Mouse (Mus musculus): ENCODE measurements around the gene Gtf2ird1. TPM values are rescaled to one million over a fixed set of nuclear protein-coding genes. Genes with fewer than 3 reads are reported as not detected.

Gtf2ird1 gene
- 91.5 and 94.2 TPM in 2 replicates for polyA plus RNA-seq (2011; ENCODE audit: insufficient read depth, insufficient read length, low read depth, missing spikeins)

DNA sequence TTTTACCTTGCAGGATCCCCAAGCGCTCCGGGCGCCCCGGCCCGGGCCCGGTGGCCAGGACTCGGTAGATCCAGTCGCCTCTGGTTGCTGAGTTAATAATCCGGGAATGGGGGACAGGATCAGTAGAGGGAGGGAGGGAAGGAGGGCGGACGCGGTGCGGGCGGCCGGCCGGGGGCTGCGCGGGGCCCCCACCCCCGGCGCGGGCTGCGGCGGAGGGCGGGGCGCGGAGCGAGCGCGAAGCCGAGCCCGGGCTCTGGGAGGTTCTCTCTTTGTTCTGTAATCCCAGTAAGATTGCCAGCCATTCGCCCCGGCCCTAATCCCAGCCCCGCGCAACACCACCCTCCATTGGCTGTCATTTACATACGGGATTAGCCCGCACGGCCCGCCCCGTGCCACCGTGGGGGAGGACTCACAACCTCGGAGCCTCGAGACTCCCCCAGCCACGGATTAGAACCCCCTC, at the start of gene Gtf2ird1:
Gene Gtf2ird1 (minus strand): TSS at position 214 of the 460 bp plus-strand sequence.
- no peaks in the 10 kb centered on the region for H3K36me3 ChIP-seq (ENCODE audit: control insufficient read depth, insufficient read depth, low read length, poor library complexity, severe bottlenecking)

DNA sequence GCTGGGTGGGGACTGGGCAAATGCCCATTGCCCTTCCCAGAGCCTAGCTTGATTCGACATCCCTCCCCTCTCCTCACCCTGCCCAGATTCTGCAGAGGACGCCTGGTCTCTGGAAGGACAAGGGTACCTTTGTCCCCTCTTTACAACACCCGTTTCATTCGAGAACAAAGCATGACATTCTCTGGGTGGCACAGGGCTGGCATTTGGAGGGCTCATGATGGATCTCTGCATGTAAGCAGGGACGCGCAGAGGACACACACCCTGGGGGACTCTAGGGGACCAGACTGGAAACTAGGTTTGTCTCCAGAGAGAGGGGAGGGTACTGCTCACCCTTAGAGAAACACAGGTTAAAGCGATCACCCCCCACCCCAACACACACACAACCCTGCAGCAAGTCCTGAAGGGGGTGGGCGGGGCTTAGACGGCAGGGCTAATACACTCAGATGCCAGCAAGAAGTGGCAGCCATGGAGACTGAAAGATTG, 49.3 kb upstream of the Gtf2ird1 start:
- Histone ChIP-seq H3K36me3 (ENCODE audit: control insufficient read depth, insufficient read depth, low read length, poor library complexity, severe bottlenecking) (no peaks in the 10 kb centered on the region), H3K9ac (ENCODE audit: low read depth, poor library complexity, severe bottlenecking) (no peak overlapping the region), H3K9me3 (replicated peaks; ENCODE audit: control insufficient read depth, insufficient read depth, low read length, poor library complexity, severe bottlenecking) (no peaks in the 10 kb centered on the region), H3K27ac (ENCODE audit: insufficient read depth, low read length) (no peak overlapping the region), H3K4me1 (ENCODE audit: control insufficient read depth, insufficient read depth, low read length) (no peaks in the 10 kb centered on the region), H3K4me3 (ENCODE audit: low read depth, low read length) (no peak overlapping the region), H3K27me3 (ENCODE audit: control insufficient read depth, insufficient read depth, low read length, poor library complexity, severe bottlenecking) (no peaks in the 10 kb centered on the region)
- TF ChIP-seq POLR2A (IDR thresholded peaks at IDR 0.05; ENCODE audit: insufficient read depth, low read length), result no peak
- no peak for TF ChIP-seq CTCF (IDR thresholded peaks at IDR 0.05; ENCODE audit: low read depth, low read length)

More for the DNA sequence above, at the start of gene Gtf2ird1:
- Histone ChIP-seq H3K9me3 (replicated peaks; ENCODE audit: control insufficient read depth, insufficient read depth, low read length, poor library complexity, severe bottlenecking) (no peaks in the 10 kb centered on the region), H3K27ac (ENCODE audit: insufficient read depth, low read length) (peak within 1 kb of the TSS; percentile 5), H3K9ac (ENCODE audit: low read depth, poor library complexity, severe bottlenecking) (peak within 1 kb of the TSS; percentile 88), H3K4me3 (ENCODE audit: low read depth, low read length) (peak within 1 kb of the TSS; percentile 76), H3K4me1 (ENCODE audit: control insufficient read depth, insufficient read depth, low read length) (peaks cover 3% of the 10 kb centered on the region), H3K27me3 (ENCODE audit: control insufficient read depth, insufficient read depth, low read length, poor library complexity, severe bottlenecking) (no peaks in the 10 kb centered on the region)
- TF ChIP-seq EP300 (IDR thresholded peaks at IDR 0.05; ENCODE audit: insufficient read depth, low read depth, low read length) (no peak), POLR2A (IDR thresholded peaks at IDR 0.05; ENCODE audit: insufficient read depth, low read length) (no peak), CTCF (IDR thresholded peaks at IDR 0.05; ENCODE audit: low read depth, low read length) (no peak)

DNA sequence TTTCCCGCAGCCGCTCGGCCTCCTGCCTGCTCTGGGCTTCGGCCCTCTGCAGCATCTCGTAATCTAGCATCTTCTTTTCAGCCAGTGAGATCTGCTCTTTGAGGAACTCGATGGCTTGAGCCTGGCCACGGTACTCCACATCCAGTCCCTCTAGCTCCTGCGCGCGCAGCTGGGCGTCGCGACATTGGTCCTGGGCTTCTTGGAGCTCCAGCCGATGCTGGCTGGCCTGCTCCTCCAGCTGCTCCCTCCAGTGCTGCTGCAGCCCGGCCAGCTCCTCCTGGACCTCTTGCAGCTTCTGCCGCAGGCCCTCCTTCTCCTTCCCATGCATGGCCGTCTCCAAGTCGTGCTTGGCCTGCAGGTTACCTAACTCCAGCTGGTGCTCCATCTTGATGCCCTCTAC, 46.1 kb upstream of the Gtf2ird1 start:
- Histone ChIP-seq H3K9me3 (replicated peaks; ENCODE audit: control insufficient read depth, insufficient read depth, low read length, poor library complexity, severe bottlenecking) (no peaks in the 10 kb centered on the region), H3K27me3 (ENCODE audit: control insufficient read depth, insufficient read depth, low read length, poor library complexity, severe bottlenecking) (no peaks in the 10 kb centered on the region), H3K4me1 (ENCODE audit: control insufficient read depth, insufficient read depth, low read length) (no peaks in the 10 kb centered on the region), H3K36me3 (ENCODE audit: control insufficient read depth, insufficient read depth, low read length, poor library complexity, severe bottlenecking) (no peaks in the 10 kb centered on the region), H3K4me3 (ENCODE audit: low read depth, low read length) (peak overlapping the region; percentile 42), H3K9ac (ENCODE audit: low read depth, poor library complexity, severe bottlenecking) (peak overlapping the region; percentile 33; the same call in 1 of the 2 replicates), H3K27ac (ENCODE audit: insufficient read depth, low read length) (no peak overlapping the region)
- TF ChIP-seq EP300 (IDR thresholded peaks at IDR 0.05; ENCODE audit: insufficient read depth, low read depth, low read length) (no peak), CTCF (IDR thresholded peaks at IDR 0.05; ENCODE audit: low read depth, low read length) (no peak), POLR2A (IDR thresholded peaks at IDR 0.05; ENCODE audit: insufficient read depth, low read length) (no peak)

DNA sequence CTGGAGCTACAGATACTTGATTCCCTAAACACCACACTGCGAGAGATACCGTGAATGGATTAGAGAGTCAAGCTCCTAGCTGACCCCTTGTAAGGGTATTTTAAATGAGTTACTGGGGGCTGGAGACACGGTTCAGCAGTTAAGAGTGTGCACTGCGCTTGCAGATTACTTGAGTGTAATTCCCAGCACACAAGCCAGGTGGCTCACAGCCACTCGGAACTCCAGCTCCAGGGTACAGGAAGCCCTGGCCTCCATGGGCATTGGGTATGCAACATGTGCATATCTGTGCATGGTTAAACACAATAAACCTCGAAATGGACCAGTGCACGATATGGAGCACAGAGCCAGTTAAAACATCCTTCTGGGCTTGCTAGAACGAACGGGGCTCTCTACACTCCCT, 44.9 kb upstream of the Gtf2ird1 start:
- H3K36me3 ChIP-seq (ENCODE audit: control insufficient read depth, insufficient read depth, low read length, poor library complexity, severe bottlenecking), result no peaks in the 10 kb centered on the region
- no peak overlapping the region for H3K9ac ChIP-seq (ENCODE audit: low read depth, poor library complexity, severe bottlenecking)
- H3K27me3 ChIP-seq (ENCODE audit: control insufficient read depth, insufficient read depth, low read length, poor library complexity, severe bottlenecking), result no peaks in the 10 kb centered on the region
- TF ChIP-seq POLR2A (IDR thresholded peaks at IDR 0.05; ENCODE audit: insufficient read depth, low read length), result no peak
- peak; percentile 47 for TF ChIP-seq CTCF (IDR thresholded peaks at IDR 0.05; ENCODE audit: low read depth, low read length)
- H3K9me3 ChIP-seq (replicated peaks; ENCODE audit: control insufficient read depth, insufficient read depth, low read length, poor library complexity, severe bottlenecking), result no peaks in the 10 kb centered on the region
- no peak overlapping the region for H3K4me3 ChIP-seq (ENCODE audit: low read depth, low read length)
- no peaks in the 10 kb centered on the region for H3K4me1 ChIP-seq (ENCODE audit: control insufficient read depth, insufficient read depth, low read length)
- H3K27ac ChIP-seq (ENCODE audit: insufficient read depth, low read length), result no peak overlapping the region

GRCm38 (mm10) chr5:134500681-134501080, 44.2 kb upstream of the Gtf2ird1 start:
- TF ChIP-seq CTCF (IDR thresholded peaks at IDR 0.05; ENCODE audit: low read depth, low read length), result no peak
- no peak for TF ChIP-seq EP300 (IDR thresholded peaks at IDR 0.05; ENCODE audit: insufficient read depth, low read depth, low read length)
- no peak for TF ChIP-seq POLR2A (IDR thresholded peaks at IDR 0.05; ENCODE audit: insufficient read depth, low read length)
- H3K27me3 ChIP-seq (ENCODE audit: control insufficient read depth, insufficient read depth, low read length, poor library complexity, severe bottlenecking), result no peaks in the 10 kb centered on the region
- no peaks in the 10 kb centered on the region for H3K36me3 ChIP-seq (ENCODE audit: control insufficient read depth, insufficient read depth, low read length, poor library complexity, severe bottlenecking)
- no peak overlapping the region for H3K27ac ChIP-seq (ENCODE audit: insufficient read depth, low read length)
- no peak overlapping the region for H3K9ac ChIP-seq (ENCODE audit: low read depth, poor library complexity, severe bottlenecking)
- no peaks in the 10 kb centered on the region for H3K4me1 ChIP-seq (ENCODE audit: control insufficient read depth, insufficient read depth, low read length)
- H3K4me3 ChIP-seq (ENCODE audit: low read depth, low read length), result no peak overlapping the region
- H3K9me3 ChIP-seq (replicated peaks; ENCODE audit: control insufficient read depth, insufficient read depth, low read length, poor library complexity, severe bottlenecking), result no peaks in the 10 kb centered on the region

DNA sequence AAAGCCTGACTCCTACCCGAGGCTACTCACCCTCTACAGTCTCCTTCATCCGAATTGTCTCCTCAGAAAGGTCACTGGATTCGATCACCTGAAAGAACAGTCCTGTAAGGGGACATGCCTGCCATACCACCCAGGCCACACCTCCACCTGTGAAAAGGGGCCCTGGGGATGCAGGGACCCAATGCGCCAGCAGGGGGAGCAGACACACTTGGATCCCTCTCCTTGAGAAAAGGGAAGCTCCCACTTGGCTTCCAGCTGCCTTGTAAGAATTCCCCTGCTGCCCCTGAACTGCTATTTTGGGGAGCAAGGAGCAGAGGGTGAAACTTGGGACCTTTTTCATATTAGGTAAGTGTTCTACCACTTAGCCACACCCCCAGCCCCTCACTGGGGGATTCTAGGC, 43.5 kb upstream of the Gtf2ird1 start:
- Histone ChIP-seq H3K27me3 (ENCODE audit: control insufficient read depth, insufficient read depth, low read length, poor library complexity, severe bottlenecking) (no peaks in the 10 kb centered on the region), H3K4me3 (ENCODE audit: low read depth, low read length) (no peak overlapping the region), H3K27ac (ENCODE audit: insufficient read depth, low read length) (no peak overlapping the region), H3K4me1 (ENCODE audit: control insufficient read depth, insufficient read depth, low read length) (no peaks in the 10 kb centered on the region), H3K9me3 (replicated peaks; ENCODE audit: control insufficient read depth, insufficient read depth, low read length, poor library complexity, severe bottlenecking) (no peaks in the 10 kb centered on the region), H3K36me3 (ENCODE audit: control insufficient read depth, insufficient read depth, low read length, poor library complexity, severe bottlenecking) (no peaks in the 10 kb centered on the region), H3K9ac (ENCODE audit: low read depth, poor library complexity, severe bottlenecking) (no peak overlapping the region)
- peak; percentile 76 for TF ChIP-seq CTCF (IDR thresholded peaks at IDR 0.05; ENCODE audit: low read depth, low read length)
- TF ChIP-seq POLR2A (IDR thresholded peaks at IDR 0.05; ENCODE audit: insufficient read depth, low read length), result no peak

Measured in ES-Bruce4 (cell line).